Comparison of ENCODE assay signal across 18 mouse cellular contexts in the genomic region with DNA sequence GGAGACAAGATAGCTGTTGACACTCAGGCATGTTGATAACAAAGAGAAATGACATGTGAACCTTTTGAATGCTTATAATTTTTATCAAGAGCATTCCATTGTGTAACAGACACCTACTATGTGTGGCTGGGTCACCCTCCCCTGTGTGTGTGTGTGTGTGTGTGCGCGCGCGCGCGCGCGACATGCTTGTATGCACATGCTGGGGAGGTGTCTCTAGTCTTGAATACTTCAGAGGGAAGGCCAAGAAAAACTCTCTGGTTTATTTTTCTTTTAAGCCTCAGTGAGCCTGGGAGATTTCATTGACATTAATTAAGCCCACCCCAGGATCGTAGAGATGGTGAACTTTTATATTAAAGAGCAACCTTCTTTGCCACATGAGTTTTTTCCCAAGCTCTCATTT.
"Had no signal": no experiment of that assay in that cellular context is flagged by ENCODE, and none has a peak within 500 bp of the region (broad histone marks: within the 10 kb centered on the region; RNA-seq: fewer than 3 reads in every experiment).

No protein-coding gene starts in this region.

- H3K4me1 ChIP-seq: lung, embryonic 15.5 days; megakaryocyte, embryonic 14.5 days; neural tube, embryonic 12.5 days; stomach, embryonic 15.5 days had no signal

- H3K4me3 ChIP-seq: lung, embryonic 15.5 days; megakaryocyte, embryonic 14.5 days; midbrain, embryonic 13.5 days; midbrain, embryonic 15.5 days; neural tube, embryonic 12.5 days; stomach, embryonic 15.5 days had no signal

- H3K36me3 ChIP-seq: lung, embryonic 15.5 days; midbrain, embryonic 13.5 days; midbrain, embryonic 15.5 days; neural tube, embryonic 12.5 days; stomach, embryonic 15.5 days had no signal

- H3K27ac ChIP-seq: lung, embryonic 15.5 days; macrophage; midbrain, embryonic 13.5 days; midbrain, embryonic 15.5 days; neural tube, embryonic 12.5 days; stomach, embryonic 15.5 days; stomach, postnatal 0 days had no signal

- H3K9me3 ChIP-seq: lung, embryonic 15.5 days; megakaryocyte, embryonic 14.5 days; midbrain, embryonic 13.5 days; midbrain, embryonic 15.5 days; neural tube, embryonic 12.5 days; stomach, embryonic 15.5 days had no signal

- DNase-seq: liver, postnatal 0 days; lung, adult 2 months; lung, postnatal 14 days; lung, postnatal 36 days; right cerebral cortex, postnatal 14 days; thymus, adult 2 months; thymus, postnatal 25 days; thymus, postnatal 4 days had no signal

- ATAC-seq: liver, postnatal 0 days; lung, postnatal 0 days; midbrain, embryonic 13.5 days; midbrain, embryonic 15.5 days had no signal

- H3K4me2 ChIP-seq: lung, embryonic 15.5 days; midbrain, embryonic 11.5 days; midbrain, embryonic 13.5 days; midbrain, embryonic 15.5 days; neural tube, embryonic 12.5 days; stomach, embryonic 15.5 days had no signal

- H3K27me3 ChIP-seq: lung, embryonic 15.5 days; megakaryocyte, embryonic 14.5 days; midbrain, embryonic 13.5 days; midbrain, embryonic 15.5 days; neural tube, embryonic 12.5 days; stomach, embryonic 15.5 days had no signal

- H3K9ac ChIP-seq: liver, postnatal 0 days; lung, embryonic 15.5 days; midbrain, embryonic 13.5 days; midbrain, embryonic 15.5 days; neural tube, embryonic 12.5 days; stomach, embryonic 15.5 days had no signal
